Mouse (Mus musculus) spleen, adult 2 months (tissue): ENCODE measurements around the gene 2310039H08Rik. TPM values are rescaled to one million over a fixed set of nuclear protein-coding genes. Genes with fewer than 3 reads are reported as not detected.
"Not testable (repeated sequence)": the region's sequence is repeated elsewhere in the genome, so short reads cannot be mapped to it uniquely, and the experiment has no call there.

ENCODE experiments used
- DNase-seq, 2 experiments: peaks; one replicate each; pipeline versions ENCODE4 v3.0.0 to v3.0.0-alpha.2; 2012 to 2021; ENCODE audit warnings: low spot score in 2 of 2, low read depth in 1 of 2
- H3K27ac ChIP-seq: fragments of 200-500 bp; 2 replicates; pipeline ENCODE4 v1.5.1; 2012; ENCODE audit warnings: low read length, inconsistent platforms; ENCODE audit not compliant: insufficient read depth
- H3K27me3 ChIP-seq: fragments of 200-500 bp; 2 replicates; pipeline ENCODE4 v1.6.1; 2012; ENCODE audit warnings: mild to moderate bottlenecking, moderate library complexity, low read length, inconsistent platforms; ENCODE audit not compliant: control insufficient read depth, insufficient read depth
- H3K36me3 ChIP-seq: fragments of 200-500 bp; 2 replicates; pipeline ENCODE4 v1.6.1; 2012; ENCODE audit warnings: mild to moderate bottlenecking, low read length, inconsistent platforms; ENCODE audit not compliant: control insufficient read depth, insufficient read depth
- H3K4me1 ChIP-seq: fragments of 200-500 bp; 2 replicates; pipeline ENCODE4 v1.6.1; 2011; ENCODE audit warnings: inconsistent platforms; ENCODE audit not compliant: control insufficient read depth, insufficient read depth, insufficient read length
- H3K4me3 ChIP-seq: fragments of 200-500 bp; 2 replicates; pipeline ENCODE4 v1.5.1; 2011; ENCODE audit warnings: mild to moderate bottlenecking, inconsistent platforms; ENCODE audit not compliant: insufficient read depth, insufficient read length; ENCODE audit errors: extremely low read depth
- CTCF ChIP-seq: fragments of 200-500 bp; IDR thresholded peaks from 2 replicates; pipeline ENCODE4 v1.5.1; 2011; ENCODE audit warnings: mild to moderate bottlenecking, inconsistent platforms; ENCODE audit not compliant: insufficient read depth, insufficient read length, insufficient replicate concordance; ENCODE audit errors: extremely low read depth
- POLR2A ChIP-seq: fragments of 200-500 bp; IDR thresholded peaks from 2 replicates; pipeline ENCODE4 v1.6.1; 2011; ENCODE audit warnings: low read depth, low read length, inconsistent platforms
- WGBS: fragments of 180-500 bp; shearing (Covaris S2); methylation state at CpG from one replicate; pipeline ENCODE4 v1.1.7; 2018; 5-methylcytosine and 5-hydroxymethylcytosine counted together
- polyA plus RNA-seq: library from polyadenylated mRNA; depleted of rRNA; stranded (reverse); fragments of >200 nt; gene quantifications from 2 replicates; pipeline ENCODE4 v1.2.3, GENCODE M21; 2012

Gene 2310039H08Rik
- polyA plus RNA-seq, 1 experiment, result 37.3 TPM

DNA sequence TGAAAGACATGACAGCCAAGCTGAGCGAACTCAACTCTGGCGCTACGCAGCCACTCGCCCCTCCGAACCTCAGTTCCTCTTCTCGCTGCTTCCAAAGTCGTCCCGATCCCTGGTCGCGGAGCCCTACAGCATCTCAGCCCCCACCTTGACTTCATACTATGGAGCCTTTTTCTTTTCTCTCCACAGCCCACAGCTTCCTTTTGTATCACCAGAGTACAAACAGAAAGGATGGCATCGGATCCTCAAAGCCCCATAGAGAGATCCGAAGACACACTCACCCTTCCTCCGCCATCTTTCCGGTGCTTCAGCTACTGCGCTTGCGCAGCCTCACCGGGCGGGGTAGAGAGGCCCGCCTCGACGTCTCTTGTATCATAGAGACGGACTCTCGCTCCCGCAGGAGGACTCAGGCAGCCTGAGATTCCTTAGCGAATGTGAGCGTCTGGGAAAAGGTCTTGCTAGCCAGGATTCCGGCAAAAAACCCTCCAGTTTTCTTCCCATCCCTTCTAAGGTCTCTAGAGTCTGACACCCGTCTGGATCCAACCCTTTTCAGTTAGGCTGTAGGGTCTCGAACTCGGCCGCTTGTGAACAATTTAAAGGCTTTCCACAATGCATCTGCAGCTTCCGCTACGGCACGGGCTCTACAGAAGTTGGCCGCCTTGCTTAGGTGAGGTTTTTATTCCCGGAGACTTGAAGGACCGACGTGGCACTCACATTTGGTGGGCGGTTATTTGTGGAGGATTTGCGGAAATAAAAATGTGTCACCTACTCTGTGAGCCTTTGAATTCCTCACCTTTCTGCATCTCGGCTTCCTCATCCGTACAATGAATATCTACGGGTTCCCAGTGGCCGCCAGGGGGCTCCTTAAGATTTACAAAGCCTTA is 10.1 kb downstream of the 2310039H08Rik start, which contains the start of gene Rpl7l1:
Rpl7l1 (minus strand) TSS at position 332 of the 881 bp plus-strand sequence.
- Histone ChIP-seq H3K4me1 (no peaks in the 10 kb centered on the region; the same call in 1 of the 2 replicates), H3K4me3 (peak within 1 kb of the TSS; percentile 74), H3K36me3 (peaks cover 21% of the 10 kb centered on the region), H3K27ac (peak within 1 kb of the TSS; percentile 74), H3K27me3 (no peaks in the 10 kb centered on the region)
- peak; percentile 93 for TF ChIP-seq POLR2A
- TF ChIP-seq CTCF, result peak; percentile 32; the same call in 1 of the 2 replicates
- DNase-seq, result peak; percentile 86 to 88
- 1% methylated on average over 44 of the region's 44 CpGs for WGBS

DNA sequence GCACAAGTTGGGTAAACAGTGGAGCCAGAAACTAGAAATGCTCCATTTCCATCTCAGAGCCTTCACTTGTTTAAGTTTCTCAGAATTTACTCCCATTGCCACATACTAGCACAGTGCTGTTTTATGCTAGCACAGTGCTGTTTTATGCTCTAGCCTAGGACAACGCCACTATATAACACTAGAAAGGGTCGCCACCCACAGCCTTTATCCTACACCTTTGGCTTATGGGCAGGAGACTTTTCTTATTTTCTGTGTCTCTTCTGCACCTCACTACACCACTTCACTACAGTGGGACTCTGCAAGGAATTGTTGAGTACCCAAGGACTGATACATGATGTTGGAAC is 10.8 kb downstream of the 2310039H08Rik start:
- DNase-seq, result no peak
- 75% methylated on average over 2 of the region's 2 CpGs for WGBS
- peaks cover 17% of the 10 kb centered on the region for H3K36me3 ChIP-seq

DNA sequence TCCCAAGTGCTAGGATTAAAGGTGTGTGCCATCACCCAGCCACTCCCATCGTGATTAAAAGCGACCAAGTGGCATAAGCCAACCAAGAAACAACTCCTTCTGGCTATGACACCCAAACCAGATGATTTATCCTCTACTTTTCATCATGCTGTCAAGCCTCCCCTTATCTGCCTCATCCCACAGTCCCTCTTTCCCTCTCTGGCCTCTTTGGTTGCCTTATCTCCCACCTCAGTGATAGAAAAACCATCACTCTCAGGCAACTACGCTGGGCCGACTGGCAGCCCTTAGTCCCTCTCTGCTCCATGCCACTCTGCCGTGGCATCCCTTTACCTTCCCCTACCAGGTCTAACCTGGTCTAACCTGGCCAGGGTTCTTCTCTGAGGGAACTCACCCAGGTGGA is 14.5 kb downstream of the 2310039H08Rik start:
- Histone ChIP-seq H3K27ac (no peak overlapping the region), H3K4me3 (no peak overlapping the region), H3K4me1 (no peaks in the 10 kb centered on the region), H3K36me3 (no peaks in the 10 kb centered on the region), H3K27me3 (no peaks in the 10 kb centered on the region)
- no peak for TF ChIP-seq POLR2A
- TF ChIP-seq CTCF, result no peak
- WGBS, result 81% methylated on average over 5 of the region's 5 CpGs
- no peak for DNase-seq

More for the DNA sequence above, 10.8 kb downstream of the 2310039H08Rik start:
- Histone ChIP-seq H3K27ac (0 out of 2 replicates have a peak overlapping the region, but pooled peaks have one; percentile 6), H3K4me1 (no peaks in the 10 kb centered on the region; the same call in 1 of the 2 replicates), H3K4me3 (no peak overlapping the region), H3K27me3 (no peaks in the 10 kb centered on the region)
- TF ChIP-seq POLR2A (no peak), CTCF (no peak)

DNA sequence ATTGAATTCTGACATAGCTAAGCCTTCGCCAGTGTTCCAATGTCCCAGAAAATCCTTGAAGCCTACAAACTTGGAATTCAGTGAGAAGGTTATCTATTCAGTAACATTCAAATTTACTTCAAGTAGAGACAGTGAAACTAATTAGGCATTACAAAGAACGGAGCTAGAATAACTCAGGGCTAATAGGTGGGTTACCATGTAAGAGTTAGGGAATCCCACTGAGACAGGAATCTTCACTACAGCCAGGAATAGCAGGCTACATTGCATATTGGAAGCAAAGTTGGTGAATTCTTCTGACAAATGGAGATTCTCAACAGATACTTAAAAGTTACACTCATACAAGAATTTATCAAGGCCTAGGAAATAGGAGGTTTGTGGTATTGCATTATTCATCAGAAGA is 15.5 kb downstream of the 2310039H08Rik start:
- not testable (repeated sequence) for H3K27ac ChIP-seq, H3K4me3 ChIP-seq, H3K27me3 ChIP-seq, DNase-seq, H3K36me3 ChIP-seq, H3K4me1 ChIP-seq
- WGBS, result 90% methylated on average over 2 of the region's 2 CpGs

DNA sequence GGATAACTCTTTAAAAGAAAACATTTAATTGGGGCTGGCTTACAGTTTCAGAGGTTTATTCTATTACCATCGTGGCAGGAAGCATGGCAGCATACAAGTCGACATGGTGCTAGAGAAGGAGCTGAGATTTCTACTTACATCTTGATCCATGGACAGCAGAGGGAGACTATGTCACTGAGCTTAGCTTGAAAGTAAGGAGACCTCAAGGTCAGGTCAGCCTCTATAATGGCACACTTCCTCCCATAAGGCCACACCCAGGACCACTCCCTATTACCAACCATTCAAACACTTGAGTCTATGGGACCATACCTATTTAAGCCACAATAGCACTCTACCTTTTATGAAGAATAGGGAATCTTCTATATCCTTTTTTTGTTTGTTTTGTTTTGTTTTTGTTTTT is 20.5 kb downstream of the 2310039H08Rik start:
- DNase-seq, result no peak
- Histone ChIP-seq H3K36me3 (no peaks in the 10 kb centered on the region), H3K27ac (no peak overlapping the region), H3K27me3 (no peaks in the 10 kb centered on the region), H3K4me3 (no peak overlapping the region), H3K4me1 (no peaks in the 10 kb centered on the region)
- WGBS, result 63% methylated on average over 2 of the region's 2 CpGs
- TF ChIP-seq POLR2A, result no peak
- no peak for TF ChIP-seq CTCF

DNA sequence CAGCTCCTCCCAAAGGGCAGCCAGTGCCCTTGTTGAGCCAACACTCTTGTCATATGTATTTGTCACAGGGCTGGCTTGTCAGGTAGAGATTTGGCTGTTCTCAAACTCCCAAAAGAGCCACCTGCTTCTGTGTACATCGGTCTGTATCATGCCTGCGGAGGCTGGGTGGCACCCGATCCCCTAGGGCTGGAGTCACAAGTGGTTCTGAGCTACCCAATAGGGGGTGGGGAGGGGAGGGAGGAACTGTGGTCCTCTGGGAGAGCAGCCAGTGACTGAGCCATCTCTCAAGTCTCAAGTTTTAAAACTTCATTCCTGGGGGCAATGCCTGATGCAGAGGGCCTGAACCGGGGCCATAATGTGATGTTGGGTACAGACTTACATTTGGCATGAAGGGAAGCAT is 24.3 kb downstream of the 2310039H08Rik start:
- H3K27me3 ChIP-seq, result no peaks in the 10 kb centered on the region
- TF ChIP-seq CTCF (no peak), POLR2A (no peak)
- H3K27ac ChIP-seq, result no peak overlapping the region
- H3K36me3 ChIP-seq, result peaks cover 20% of the 10 kb centered on the region
- whole genome bisulfite sequencing, result 95% methylated on average over 4 of the region's 4 CpGs
- DNase-seq, result no peak
- H3K4me1 ChIP-seq, result no peaks in the 10 kb centered on the region; the same call in 1 of the 2 replicates
- H3K4me3 ChIP-seq, result no peak overlapping the region

DNA sequence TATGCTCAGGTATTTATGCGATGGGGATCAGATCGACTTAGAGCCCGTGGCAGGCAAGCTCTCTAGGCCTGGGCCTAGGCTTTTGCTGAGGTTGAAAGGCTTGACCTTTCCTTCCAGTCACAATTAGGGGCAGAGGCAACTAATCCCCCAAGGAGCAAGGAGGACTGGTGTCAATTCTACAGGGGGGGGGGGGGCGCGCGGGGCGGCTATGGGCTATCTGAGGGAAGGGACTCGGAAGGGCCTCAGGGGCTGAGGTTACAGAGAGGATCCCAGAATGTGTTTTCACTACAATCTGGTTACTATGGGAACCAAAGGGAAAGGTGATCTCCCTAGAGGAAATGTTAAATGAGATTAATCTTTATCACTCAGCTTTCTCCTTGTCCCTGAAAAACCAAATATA is 25.0 kb downstream of the 2310039H08Rik start:
- H3K4me3 ChIP-seq, result no peak overlapping the region
- WGBS, result 88% methylated on average over 8 of the region's 8 CpGs

More for the DNA sequence above, 25.0 kb downstream of the 2310039H08Rik start:
- no peaks in the 10 kb centered on the region for H3K27me3 ChIP-seq
- no peak overlapping the region for H3K27ac ChIP-seq
- TF ChIP-seq CTCF, result no peak
- H3K4me1 ChIP-seq, result no peaks in the 10 kb centered on the region; the same call in 1 of the 2 replicates
- no peak for DNase-seq
- H3K36me3 ChIP-seq, result peaks cover 25% of the 10 kb centered on the region
